Mouse (Mus musculus) small intestine, adult 2 months (tissue): ENCODE measurements around the gene Ifi206. TPM values are rescaled to one million over a fixed set of nuclear protein-coding genes. Genes with fewer than 3 reads are reported as not detected.

ENCODE experiments used
- H3K27ac ChIP-seq: fragments of 200-500 bp; 2 replicates; pipeline ENCODE4 v1.5.1; 2012; ENCODE audit warnings: low read depth, low read length, control low read depth, inconsistent platforms; ENCODE audit not compliant: insufficient read depth
- H3K27me3 ChIP-seq: fragments of 200-500 bp; 2 replicates; pipeline ENCODE4 v1.6.1; 2012; ENCODE audit warnings: mild to moderate bottlenecking, moderate library complexity, low read length, inconsistent platforms; ENCODE audit not compliant: control insufficient read depth, insufficient read depth
- H3K36me3 ChIP-seq: fragments of 200-500 bp; 2 replicates; pipeline ENCODE4 v1.6.1; 2012; ENCODE audit warnings: mild to moderate bottlenecking, low read length, control low read depth, inconsistent platforms; ENCODE audit not compliant: control insufficient read depth, insufficient read depth
- H3K4me1 ChIP-seq: fragments of 200-500 bp; 2 replicates; pipeline ENCODE4 v1.6.1; 2012; ENCODE audit warnings: low read length, inconsistent platforms, mixed read lengths; ENCODE audit not compliant: control insufficient read depth, insufficient read depth, insufficient read length
- H3K4me3 ChIP-seq: fragments of 200-500 bp; 2 replicates; pipeline ENCODE4 v1.5.1; 2012; ENCODE audit warnings: low read depth, mild to moderate bottlenecking, control low read depth, inconsistent platforms, low read length, moderate library complexity
- CTCF ChIP-seq: fragments of 200-500 bp; IDR thresholded peaks from 2 replicates; pipeline ENCODE4 v1.5.1; 2012; ENCODE audit warnings: low read depth, mild to moderate bottlenecking, control low read depth, inconsistent platforms, low read length, moderate library complexity, mixed read lengths; ENCODE audit not compliant: insufficient replicate concordance, insufficient read length; ENCODE audit errors: extremely low read depth
- POLR2A ChIP-seq: fragments of 200-500 bp; IDR thresholded peaks from 2 replicates; pipeline ENCODE4 v1.6.1; 2012; ENCODE audit warnings: low read depth, mild to moderate bottlenecking, control low read depth, inconsistent platforms, low read length, moderate library complexity
- WGBS: fragments of 180-500 bp; shearing (Covaris S2); methylation state at CpG from one replicate; pipeline ENCODE4 v1.1.7; 2018; 5-methylcytosine and 5-hydroxymethylcytosine counted together
- polyA plus RNA-seq: library from polyadenylated mRNA; depleted of rRNA; stranded (reverse); fragments of >200 nt; gene quantifications from 2 replicates; pipeline ENCODE4 v1.2.3, GENCODE M21; 2012; rRNA removed

Ifi206 gene
- polyA plus RNA-seq, 1 experiment = 1.2 TPM

GRCm38 (mm10) chr1:173418936-173419621, 71.8 kb downstream of the Ifi206 start:
- TF ChIP-seq POLR2A = no peak
- no peak for TF ChIP-seq CTCF
- no peaks in the 10 kb centered on the region for H3K4me1 ChIP-seq
- H3K36me3 ChIP-seq = no peaks in the 10 kb centered on the region
- WGBS = 57% methylated on average over 1 of the region's 1 CpGs
- H3K27me3 ChIP-seq = no peaks in the 10 kb centered on the region
- peak overlapping the region; percentile 45; the same call in 1 of the 2 replicates for H3K27ac ChIP-seq
- no peak overlapping the region for H3K4me3 ChIP-seq

- TF ChIP-seq CTCF (no peak), POLR2A (no peak)
- H3K27me3 ChIP-seq = no peaks in the 10 kb centered on the region
- no peak overlapping the region for H3K27ac ChIP-seq
- no peaks in the 10 kb centered on the region for H3K36me3 ChIP-seq
- no peaks in the 10 kb centered on the region for H3K4me1 ChIP-seq
- WGBS = 20% methylated on average over 3 of the region's 3 CpGs
- no peak overlapping the region for H3K4me3 ChIP-seq
Observed at GRCm38 (mm10) chr1:173418516-173418915, 72.3 kb downstream of the Ifi206 start.

Other genes starting within 250 kb of the Ifi206 start
- gene Olfr418, start 225.0 kb downstream of the Ifi206 start, polyA plus RNA-seq = not detected in 2 replicates
- 32.4 and 79.5 TPM in 2 replicates for gene Mptx2, start 213.3 kb downstream of the Ifi206 start, polyA plus RNA-seq
- 7.9 and 11.1 TPM in 2 replicates for gene Ackr1, start 157.3 kb downstream of the Ifi206 start, polyA plus RNA-seq
- 1.4 and 1.5 TPM in 2 replicates for gene Aim2, start 140.2 kb downstream of the Ifi206 start, polyA plus RNA-seq
- 3.8 and 4.9 TPM in 2 replicates for gene Cadm3, start 123.3 kb downstream of the Ifi206 start, polyA plus RNA-seq
- not detected in 2 replicates for gene Ifi214, start 44.9 kb upstream of the Ifi206 start, polyA plus RNA-seq
- gene Ifi213, start 108.2 kb upstream of the Ifi206 start, polyA plus RNA-seq = 0.47 and 0.87 TPM in 2 replicates
- 0.03 and 0.06 TPM in 2 replicates for gene Ifi209, start 139.9 kb upstream of the Ifi206 start, polyA plus RNA-seq
- gene Ifi208, start 182.6 kb upstream of the Ifi206 start, polyA plus RNA-seq = 0.36 and 0.52 TPM in 2 replicates